Mouse (Mus musculus) 3134 (cell line): Measurements from ENCODE around the gene Apoc3.
A peak's percentile ranks its signal among the peaks of the same experiment; 100 is the strongest.

Experiments used
- DNase-seq: peaks from one replicate; pipeline ENCODE4 v3.0.0-alpha.2; 2011; ENCODE audit warnings: low spot score; ENCODE audit not compliant: insufficient read length; ENCODE audit errors: extremely low read depth

Apoc3 gene

GRCm38 (mm10) chr9:46235596-46235648 is at the start of gene Apoc3:
Apoc3 (minus strand) TSS chr9:46235636.
- DNase-seq, result no peak

- DNase-seq, result peak; percentile 96
These were observed 47.4 kb upstream of the Apoc3 start, which contains the start of gene Bud13 for GRCm38 (mm10) chr9:46282631-46283436. Bud13 (plus strand) TSS chr9:46283008.

- DNase-seq, result peak; percentile 39
These were observed 39.1 kb upstream of the Apoc3 start for GRCm38 (mm10) chr9:46274494-46274893.

GRCm38 (mm10) chr9:46272677-46273454 is 37.4 kb upstream of the Apoc3 start, which contains the start of gene Zpr1:
Zpr1 (plus strand) TSS chr9:46273064.
- peak; percentile 90 for DNase-seq

- DNase-seq, result no peak
These were observed 36.6 kb upstream of the Apoc3 start for GRCm38 (mm10) chr9:46272070-46272469.

- no peak for DNase-seq
These were observed 35.3 kb upstream of the Apoc3 start for GRCm38 (mm10) chr9:46270782-46271181.

GRCm38 (mm10) chr9:46269125-46269524 is 33.7 kb upstream of the Apoc3 start:
- no peak for DNase-seq

GRCm38 (mm10) chr9:46268343-46268873 is 33.0 kb upstream of the Apoc3 start, which contains the start of gene Apoa5:
Apoa5 (plus strand) TSS chr9:46268633.
- DNase-seq, result no peak

- DNase-seq, result peak; percentile 53
These were observed 25.7 kb upstream of the Apoc3 start for GRCm38 (mm10) chr9:46261131-46261530.

GRCm38 (mm10) chr9:46259111-46259510 is 23.7 kb upstream of the Apoc3 start:
- DNase-seq, result no peak

GRCm38 (mm10) chr9:46257546-46257945 is 22.1 kb upstream of the Apoc3 start:
- DNase-seq, result no peak

- DNase-seq, result no peak
These were observed 21.4 kb upstream of the Apoc3 start for GRCm38 (mm10) chr9:46256658-46257385.

- no peak for DNase-seq
These were observed 20.7 kb upstream of the Apoc3 start for GRCm38 (mm10) chr9:46256177-46256576.

GRCm38 (mm10) chr9:46246752-46247324 is 11.4 kb upstream of the Apoc3 start:
- no peak for DNase-seq

- DNase-seq, result no peak
These were observed 8.1 kb upstream of the Apoc3 start for GRCm38 (mm10) chr9:46243584-46243983.

GRCm38 (mm10) chr9:46243122-46243521 is 7.7 kb upstream of the Apoc3 start:
- DNase-seq, result no peak

- DNase-seq, result no peak
These were observed 6.4 kb upstream of the Apoc3 start for GRCm38 (mm10) chr9:46241818-46242217.

- DNase-seq, result no peak
These were observed 5.2 kb upstream of the Apoc3 start, which contains the start of gene Apoa4 for GRCm38 (mm10) chr9:46240526-46241153. Apoa4 (plus strand) TSS chr9:46240696.

- no peak for DNase-seq
These were observed 3.4 kb upstream of the Apoc3 start for GRCm38 (mm10) chr9:46238850-46239249.

GRCm38 (mm10) chr9:46235649-46236048 is 213 bp upstream of the Apoc3 start:
- DNase-seq, result no peak
